Comparison of ENCODE assay signal across 8 mouse cellular contexts in the genomic region with DNA sequence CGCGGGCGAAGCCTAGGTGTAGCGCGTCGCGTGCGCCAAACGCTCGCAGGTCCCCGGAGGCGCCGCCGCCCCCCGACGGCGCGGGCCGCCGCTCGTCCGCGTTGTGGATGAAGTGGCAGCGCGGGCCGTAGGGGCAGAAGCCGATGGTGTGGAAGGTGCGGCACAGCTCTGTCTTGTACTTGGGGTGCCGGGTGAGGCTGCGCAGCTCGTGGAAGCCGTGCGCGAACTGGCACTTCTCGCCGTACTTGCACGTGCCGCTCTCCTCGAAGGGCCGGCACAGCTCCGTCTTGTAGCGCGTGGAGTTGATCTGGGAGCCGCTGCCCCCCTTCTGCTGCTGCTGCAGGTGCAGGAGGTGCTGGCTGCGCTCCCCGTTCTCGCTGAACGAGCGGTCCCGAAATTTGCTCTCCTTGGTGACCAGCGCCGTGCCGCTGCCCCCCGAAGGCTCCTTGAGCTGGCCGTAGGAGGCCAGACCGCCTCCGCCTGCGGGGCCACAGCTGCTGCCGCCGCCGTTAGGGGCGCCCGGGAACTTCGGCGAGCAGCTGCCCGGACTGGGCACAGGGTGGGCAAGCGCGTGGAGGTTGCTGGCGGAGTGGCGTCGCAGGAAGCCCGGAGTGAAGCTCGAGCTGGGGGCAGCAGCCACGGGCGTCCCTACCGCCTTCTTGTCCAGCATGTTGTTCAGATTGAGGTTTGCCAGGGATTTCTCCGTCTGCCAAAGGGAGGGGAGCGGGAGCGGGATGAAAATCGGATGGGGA. TPM values are rescaled to one million over a fixed set of nuclear protein-coding genes. Genes with fewer than 3 reads are reported as not detected.
DNase-seq lines count a peak whose midpoint lies in the region; ATAC-seq and TF ChIP-seq lines count a peak whose summit lies in the region.

No protein-coding gene starts in this region.

- peak overlapping the region; percentile 93 for H3K4me3 ChIP-seq in lung, embryonic 14.5 days (ENCODE audit: low read depth, low read length)

- no peaks in the 10 kb centered on the region for H3K9me3 ChIP-seq in lung, embryonic 14.5 days (ENCODE audit: low read depth, low read length)

- no peaks in the 10 kb centered on the region for H3K27me3 ChIP-seq in lung, embryonic 14.5 days (ENCODE audit: insufficient read depth, low read length)

- H3K9ac ChIP-seq in lung, embryonic 14.5 days, result peak overlapping the region; percentile 98

- peak overlapping the region; percentile 77 for H3K4me2 ChIP-seq in lung, embryonic 14.5 days

- peaks cover 24% of the 10 kb centered on the region for H3K36me3 ChIP-seq in lung, embryonic 14.5 days (ENCODE audit: insufficient read depth)

- under 1% methylated on average over 80 of the region's 80 CpGs for WGBS in lung, embryonic 14.5 days

- peak overlapping the region; percentile 97 for H3K27ac ChIP-seq in lung, embryonic 14.5 days (ENCODE audit: low read depth)

- no peak for ATAC-seq in lung, embryonic 14.5 days (ENCODE audit: insufficient read depth)
- ATAC-seq in activated CD4-positive, CD25-positive, alpha-beta regulatory T cell, adult 4 months, result no peak

- peak; percentile 97 for DNase-seq in heart, adult 11 months
- no peak for DNase-seq in heart, postnatal 25 days (ENCODE audit: low spot score)
- DNase-seq in brain, embryonic 14.5 days (ENCODE audit: low read depth), result peak; percentile 69
- DNase-seq in gastrocnemius, postnatal 4 days (ENCODE audit: low spot score in 2 of 2), result peak; percentile 46 to 65
- peak; percentile 75 for DNase-seq in kidney, adult 18-20 months
- DNase-seq in lung, embryonic 14.5 days, result peak; percentile 68
- peak; percentile 70 for DNase-seq in ovary, postnatal 36 days (ENCODE audit: low spot score)

- H3K4me1 ChIP-seq in lung, embryonic 14.5 days (ENCODE audit: insufficient read depth), result peaks cover 23% of the 10 kb centered on the region

- intact Hi-C loops in heart, postnatal 25 days (cut with DNase I), result no loop called here

- TF ChIP-seq CTCF in brain, embryonic 14.5 days (IDR thresholded peaks at IDR 0.05; ENCODE audit: borderline replicate concordance, extremely low read depth, insufficient read depth, insufficient read length), result no peak
- peak; percentile 21; the same call in 1 of the 2 replicates for TF ChIP-seq CTCF in lung, embryonic 14.5 days (IDR thresholded peaks at IDR 0.05; ENCODE audit: low read depth)

- no peak for TF ChIP-seq POLR2A in brain, embryonic 14.5 days (IDR thresholded peaks at IDR 0.05; ENCODE audit: borderline replicate concordance, extremely low read depth, insufficient read depth, insufficient read length, poor library complexity, severe bottlenecking)

RNA-seq across cellular contexts. Expression of a gene that starts 1.1 kb away (rescaled TPM):
- 10 to 100 TPM; 23.3 to 31.3 TPM for total RNA-seq in heart, postnatal 25 days (2021)
- 19.9 and 24.5 TPM in 2 replicates for polyA plus RNA-seq in brain, embryonic 14.5 days (2012; rRNA removed)
- 10 to 100 TPM; 41.2 to 47.3 TPM for total RNA-seq in gastrocnemius, postnatal 4 days (2021)
- 20.8 and 21.9 TPM in 2 replicates for polyA plus RNA-seq in lung, embryonic 14.5 days (2014; fragmentation: Nextera tagmentation; extraction: Ambion mirVana)
- polyA plus RNA-seq in activated CD4-positive, CD25-positive, alpha-beta regulatory T cell, adult 4 months (2017; shearing (Covaris generic)), result 10 to 100 TPM; 31.3 to 64.3 TPM
